Mouse (Mus musculus): ENCODE measurements around the gene Insyn1.

DNA sequence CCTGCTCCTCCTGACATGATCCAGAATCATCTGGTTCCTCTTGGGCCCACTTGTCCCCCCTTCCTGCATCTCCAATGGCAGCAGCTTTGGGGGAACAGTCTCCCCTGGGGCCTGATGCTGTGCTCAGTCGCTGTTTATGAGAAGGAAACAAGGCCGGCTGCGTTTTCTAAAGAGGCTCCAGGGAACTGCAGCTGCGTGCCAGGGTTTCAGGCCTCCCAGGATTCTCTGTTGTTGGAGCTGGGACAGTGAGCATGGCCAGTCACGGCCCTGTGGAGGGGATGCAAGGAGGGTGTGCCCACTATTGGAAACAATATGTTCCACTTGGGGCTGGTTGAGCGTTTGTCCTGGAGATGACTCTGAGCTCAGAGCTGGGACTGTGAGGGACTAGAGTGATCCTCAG is 17.9 kb upstream of the Insyn1 start:
- TF ChIP-seq POLR2A (IDR thresholded peaks at IDR 0.05; ENCODE audit: insufficient read length, low read depth), result no peak
- TF ChIP-seq REST (IDR thresholded peaks at IDR 0.05; ENCODE audit: insufficient read depth, insufficient read length), result no peak
- TF ChIP-seq CEBPB (IDR thresholded peaks at IDR 0.05; ENCODE audit: insufficient read depth, poor library complexity, severe bottlenecking), result no peak
- TF ChIP-seq TCF3 (IDR thresholded peaks at IDR 0.05; ENCODE audit: insufficient read length, low read depth), result no peak
- no peak for TF ChIP-seq POLR2AphosphoS2 (IDR thresholded peaks at IDR 0.05; ENCODE audit: insufficient read length, low read depth)
- no peak for TF ChIP-seq SRF (IDR thresholded peaks at IDR 0.05; ENCODE audit: control insufficient read depth, insufficient read length, low read depth)
- TF ChIP-seq MYOD1 (IDR thresholded peaks at IDR 0.05; ENCODE audit: control insufficient read depth in 1 of 3, insufficient read length in 2 of 3, low read depth in 2 of 3), result no peak

Measured in myocyte (in vitro differentiated cells).